In genomic region chr9:79686049-79686448, GRCm38 (mm10) we compare ENCODE assay signal across 23 mouse cellular contexts. TPM values are rescaled to one million over a fixed set of nuclear protein-coding genes. Genes with fewer than 3 reads are reported as not detected.
DNase-seq lines count a peak whose midpoint lies in the region; ATAC-seq and TF ChIP-seq lines count a peak whose summit lies in the region.
"Had no signal": no experiment of that assay in that cellular context is flagged by ENCODE, and none has a peak within 500 bp of the region (broad histone marks: within the 10 kb centered on the region; RNA-seq: fewer than 3 reads in every experiment).

No protein-coding gene starts in this region.

- DNase-seq in forebrain, postnatal 0 days: peak; percentile 15
- DNase-seq in CD4-positive helper T cell, adult 2 months (ENCODE audit: low read depth, low spot score): peak; percentile 27
- DNase-seq in CH12.LX (ENCODE audit: extremely low read depth): peak; percentile 13
- DNase-seq in stomach, postnatal 0 days (ENCODE audit: low spot score): no peak
- DNase-seq in heart, postnatal 4 days: no peak
- DNase-seq: cerebellum, adult 18-20 months; cerebellum, postnatal 14 days; heart, postnatal 36 days; kidney, postnatal 4 days; lung, adult 2 months; lung, postnatal 14 days; thymus, adult 2 months had no signal

- in situ Hi-C loops in CH12.LX (cut with MboI; ENCODE audit: low pct_ligation_motif_present, low pct_unique_long_range_greater_than_20kb, low sequenced_read_pairs): no loop called here

- no peak for TF ChIP-seq EP300 in CH12.LX (IDR thresholded peaks at IDR 0.05; ENCODE audit: low read length)
- TF ChIP-seq EP300 in stomach, postnatal 0 days (optimal IDR thresholded peaks at IDR 0.05): no peak

- ATAC-seq in forebrain, postnatal 0 days: no peak
- no peak for ATAC-seq in forebrain, embryonic 12.5 days (ENCODE audit: low FRiP score)
- peak; percentile 85 for ATAC-seq in inflammation-experienced regulatory T-cells, adult 6 months
- no peak for ATAC-seq in stomach, postnatal 0 days (ENCODE audit: low FRiP score, low TSS enrichment)
- ATAC-seq: intestine, postnatal 0 days; liver, embryonic 12.5 days; midbrain, embryonic 13.5 days had no signal

- WGBS in forebrain, postnatal 0 days: 9% methylated on average over 1 of the region's 1 CpGs
- 32% methylated on average over 1 of the region's 1 CpGs for WGBS in forebrain, embryonic 12.5 days
- 53% methylated on average over 1 of the region's 1 CpGs for WGBS in stomach, postnatal 0 days

- TF ChIP-seq POLR2A in CH12.LX (IDR thresholded peaks at IDR 0.05; ENCODE audit: low read depth, low read length): no peak

- no peaks in the 10 kb centered on the region for H3K27me3 ChIP-seq in forebrain, postnatal 0 days (ENCODE audit: insufficient read depth, low read length)
- H3K27me3 ChIP-seq in forebrain, embryonic 12.5 days: no peaks in the 10 kb centered on the region
- H3K27me3 ChIP-seq in CH12.LX (replicated peaks): no peaks in the 10 kb centered on the region
- H3K27me3 ChIP-seq in stomach, postnatal 0 days (ENCODE audit: control insufficient read depth, insufficient read depth, low read length): no peaks in the 10 kb centered on the region
- H3K27me3 ChIP-seq: heart, embryonic 15.5 days; limb, embryonic 13.5 days; liver, embryonic 12.5 days; midbrain, embryonic 13.5 days; stomach, embryonic 15.5 days had no signal

- no peak overlapping the region for H3K27ac ChIP-seq in forebrain, postnatal 0 days (ENCODE audit: low read depth, low read length)
- H3K27ac ChIP-seq in forebrain, embryonic 12.5 days: no peak overlapping the region
- no peak overlapping the region for H3K27ac ChIP-seq in CH12.LX (ENCODE audit: insufficient read depth, low read depth)
- H3K27ac ChIP-seq in stomach, postnatal 0 days (replicated peaks): no peak overlapping the region
- H3K27ac ChIP-seq: embryonic facial prominence, embryonic 10.5 days; heart, embryonic 15.5 days; hindbrain, embryonic 14.5 days; limb, embryonic 13.5 days; liver, embryonic 12.5 days; midbrain, embryonic 13.5 days; stomach, embryonic 15.5 days had no signal

- H3K36me3 ChIP-seq in forebrain, postnatal 0 days (ENCODE audit: insufficient read depth): no peaks in the 10 kb centered on the region
- no peaks in the 10 kb centered on the region for H3K36me3 ChIP-seq in forebrain, embryonic 12.5 days (replicated peaks)
- no peaks in the 10 kb centered on the region for H3K36me3 ChIP-seq in CH12.LX (replicated peaks in 1 of 2; ENCODE audit: control insufficient read depth in 1 of 2, insufficient read depth in 1 of 2, low read length in 1 of 2)
- H3K36me3 ChIP-seq in stomach, postnatal 0 days (ENCODE audit: control insufficient read depth, insufficient read depth, low read length): no peaks in the 10 kb centered on the region; the same call in 1 of the 2 replicates
- H3K36me3 ChIP-seq: embryonic facial prominence, embryonic 10.5 days; heart, embryonic 15.5 days; liver, embryonic 12.5 days; midbrain, embryonic 13.5 days; stomach, embryonic 15.5 days had no signal

- H3K79me2 ChIP-seq in CH12.LX (replicated peaks; ENCODE audit: control insufficient read depth, extremely low read depth, insufficient read depth, poor library complexity, severe bottlenecking): no peaks in the 10 kb centered on the region

- H3K4me2 ChIP-seq in forebrain, postnatal 0 days (ENCODE audit: low read depth): no peak overlapping the region
- H3K4me2 ChIP-seq in forebrain, embryonic 12.5 days: no peak overlapping the region
- no peak overlapping the region for H3K4me2 ChIP-seq in CH12.LX (ENCODE audit: insufficient read depth, low read depth, poor library complexity, severe bottlenecking)
- no peak overlapping the region for H3K4me2 ChIP-seq in stomach, postnatal 0 days (replicated peaks; ENCODE audit: low read depth)
- H3K4me2 ChIP-seq: heart, embryonic 15.5 days; hindbrain, embryonic 14.5 days; limb, embryonic 13.5 days; liver, embryonic 12.5 days; midbrain, embryonic 13.5 days; stomach, embryonic 15.5 days had no signal

- no peaks in the 10 kb centered on the region for H3K4me1 ChIP-seq in forebrain, postnatal 0 days (ENCODE audit: insufficient read depth)
- peaks cover 12% of the 10 kb centered on the region for H3K4me1 ChIP-seq in forebrain, embryonic 12.5 days
- H3K4me1 ChIP-seq in CH12.LX (ENCODE audit: control insufficient read depth in 1 of 2, insufficient read depth in 2 of 2): peaks cover 0 to 9% of the 10 kb centered on the region in 2 experiments; a peak in 2 of 4 replicates
- H3K4me1 ChIP-seq in stomach, postnatal 0 days (replicated peaks; ENCODE audit: control insufficient read depth, insufficient read depth): no peaks in the 10 kb centered on the region
- H3K4me1 ChIP-seq: limb, embryonic 13.5 days; liver, embryonic 12.5 days; stomach, embryonic 15.5 days had no signal

- TF ChIP-seq RAD21 in CH12.LX (IDR thresholded peaks at IDR 0.05; ENCODE audit: low read depth, low read length): no peak

- no peak overlapping the region for H3K4me3 ChIP-seq in forebrain, postnatal 0 days (ENCODE audit: low read depth, low read length)
- H3K4me3 ChIP-seq in forebrain, embryonic 12.5 days (replicated peaks): no peak overlapping the region
- no peak overlapping the region for H3K4me3 ChIP-seq in CH12.LX (replicated peaks in 1 of 3; ENCODE audit: low read depth in 2 of 3, low read length in 2 of 3, poor library complexity in 1 of 3)
- H3K4me3 ChIP-seq in stomach, postnatal 0 days (ENCODE audit: low read depth, low read length): no peak overlapping the region
- H3K4me3 ChIP-seq: embryonic facial prominence, embryonic 10.5 days; heart, embryonic 15.5 days; limb, embryonic 13.5 days; liver, embryonic 12.5 days; midbrain, embryonic 13.5 days; myocyte; stomach, embryonic 15.5 days had no signal

- H3K9me3 ChIP-seq in forebrain, postnatal 0 days (ENCODE audit: low read length): no peaks in the 10 kb centered on the region
- no peaks in the 10 kb centered on the region for H3K9me3 ChIP-seq in forebrain, embryonic 12.5 days
- H3K9me3 ChIP-seq in CH12.LX (replicated peaks; ENCODE audit: low read length): no peaks in the 10 kb centered on the region
- H3K9me3 ChIP-seq in stomach, postnatal 0 days (ENCODE audit: control insufficient read depth, low read length): no peaks in the 10 kb centered on the region
- H3K9me3 ChIP-seq: embryonic facial prominence, embryonic 10.5 days; heart, embryonic 15.5 days; limb, embryonic 13.5 days; liver, embryonic 12.5 days; midbrain, embryonic 13.5 days; stomach, embryonic 15.5 days had no signal

- no peak for TF ChIP-seq CTCF in forebrain, postnatal 0 days (IDR thresholded peaks at IDR 0.05; ENCODE audit: low read depth)
- no peak for TF ChIP-seq CTCF in CH12.LX (conservative IDR thresholded peaks at IDR 0.05 in 1 of 2, IDR thresholded peaks at IDR 0.05 in 1 of 2; ENCODE audit: low read depth in 2 of 2, low read length in 2 of 2)
- no peak for TF ChIP-seq CTCF in stomach, postnatal 0 days (IDR thresholded peaks at IDR 0.05; ENCODE audit: low read depth)

- H3K9ac ChIP-seq in forebrain, postnatal 0 days: no peak overlapping the region
- no peak overlapping the region for H3K9ac ChIP-seq in forebrain, embryonic 12.5 days
- H3K9ac ChIP-seq in CH12.LX (ENCODE audit: insufficient read depth, low read depth): no peak overlapping the region
- H3K9ac ChIP-seq in stomach, postnatal 0 days (ENCODE audit: low read length): no peak overlapping the region
- H3K9ac ChIP-seq: heart, embryonic 15.5 days; hindbrain, embryonic 14.5 days; limb, embryonic 13.5 days; liver, embryonic 12.5 days; midbrain, embryonic 13.5 days; stomach, embryonic 15.5 days had no signal

- dilution Hi-C loops in CH12.LX (cut with MboI; ENCODE audit: extremely low pct_ligation_motif_present, extremely low pct_unique_long_range_greater_than_20kb, low sequenced_read_pairs): no loop called here

TF ChIP-seq in CH12.LX, 34 proteins besides CTCF, POLR2A, EP300 and RAD21:
- TF ChIP-seq MAX (IDR thresholded peaks at IDR 0.05; ENCODE audit: low read length) (no peak), POLR2AphosphoS2 (IDR thresholded peaks at IDR 0.05; ENCODE audit: low read depth, low read length) (no peak), IRF4 (IDR thresholded peaks at IDR 0.05; ENCODE audit: low read depth, low read length) (no peak), JUN (IDR thresholded peaks at IDR 0.05; ENCODE audit: insufficient read depth, low read depth, low read length) (no peak), TBP (conservative IDR thresholded peaks at IDR 0.05; ENCODE audit: low read depth, low read length) (no peak), RCOR1 (conservative IDR thresholded peaks at IDR 0.05; ENCODE audit: low read depth, low read length) (no peak), PAX5 (IDR thresholded peaks at IDR 0.05; ENCODE audit: low read length) (no peak), NELFE (IDR thresholded peaks at IDR 0.05; ENCODE audit: low read depth, low read length) (no peak), E2F4 (IDR thresholded peaks at IDR 0.05; ENCODE audit: insufficient replicate concordance, low read depth, low read length) (no peak), SIN3A (IDR thresholded peaks at IDR 0.05; ENCODE audit: low read length) (no peak), NRF1 (IDR thresholded peaks at IDR 0.05; ENCODE audit: low read depth, low read length) (no peak), GABPA (IDR thresholded peaks at IDR 0.05; ENCODE audit: insufficient replicate concordance, low read depth, low read length) (no peak), JUND (conservative IDR thresholded peaks at IDR 0.05; ENCODE audit: low read depth, low read length) (no peak), MYC (IDR thresholded peaks at IDR 0.05; ENCODE audit: low read depth, low read length) (no peak), USF2 (conservative IDR thresholded peaks at IDR 0.05; ENCODE audit: low read depth, low read length) (no peak)

RNA-seq across cellular contexts. Expression of gene Col12a1, which starts 32.6 kb away (rescaled TPM):
- 12.4 and 29.8 TPM in 2 replicates for total RNA-seq in forebrain, postnatal 0 days (2014; rRNA removed)
- 5.2 and 7.0 TPM in 2 replicates for polyA plus RNA-seq in forebrain, postnatal 0 days (2015; fragmentation: Nextera tagmentation; extraction: Ambion mirVana)
- polyA plus RNA-seq in forebrain, embryonic 12.5 days (2016; fragmentation: Nextera tagmentation; extraction: Ambion mirVana): 13.1 and 19.4 TPM in 2 replicates
- total RNA-seq in CH12.LX (2012; rRNA removed): 0.08 and 0.21 TPM in 2 replicates
- 0.24 and 0.46 TPM in 2 replicates for total RNA-seq in CH12.LX (2014; rRNA removed)
- 0.07 and 0.41 TPM in 2 replicates for polyA plus RNA-seq in CH12.LX (2012; ENCODE audit: insufficient read length, low read depth)
- under 1 TPM in 1 of 3 experiments, not detected in 2; 0.13 TPM for polyA plus RNA-seq in inflammation-experienced regulatory T-cells, adult 6 months (2017; shearing (Covaris generic))
- 21.6 and 31.0 TPM in 2 replicates for polyA plus RNA-seq in stomach, postnatal 0 days (2015; fragmentation: Nextera tagmentation; extraction: Ambion mirVana)
- total RNA-seq in heart, postnatal 4 days (2021): 10 to 100 TPM; 17.6 to 20.2 TPM

Comparison
In these comparisons a context has a peak if more than half of its experiments do, and no peak if none do; other contexts are left out.
1. DNase-seq: peak in forebrain, postnatal 0 days (single experiment), CD4-positive helper T cell, adult 2 months (single experiment) and CH12.LX (single experiment); none in stomach, postnatal 0 days (single experiment) and heart, postnatal 4 days (single experiment).